14 mouse cellular contexts compared by ENCODE assay signal in the genomic region with DNA sequence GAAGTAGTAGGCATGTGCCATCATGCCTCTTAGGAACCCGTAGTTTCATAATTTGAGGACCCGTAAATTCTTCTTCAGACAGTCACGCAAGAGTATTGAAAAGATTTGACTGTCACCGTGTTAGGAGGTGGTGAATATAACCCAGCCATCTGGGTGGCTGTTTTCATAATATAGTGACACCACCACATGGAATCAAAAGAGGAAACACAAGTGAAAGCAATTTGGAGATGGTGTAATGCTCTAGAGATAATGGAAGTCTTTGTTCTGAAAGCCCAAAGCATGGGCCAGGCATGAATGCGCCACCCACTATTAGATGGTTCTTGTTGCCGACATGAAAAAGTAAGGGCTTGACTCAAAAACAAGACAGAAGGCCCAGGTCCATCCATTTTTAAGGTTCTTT.
"Had no signal": no experiment of that assay in that cellular context is flagged by ENCODE, and none has a peak within 500 bp of the region (broad histone marks: within the 10 kb centered on the region; RNA-seq: fewer than 3 reads in every experiment).

No protein-coding gene starts in this region.

- ATAC-seq: hindbrain, embryonic 16.5 days; inflammation-experienced regulatory T-cells, adult 6 months; intestine, embryonic 15.5 days; intestine, postnatal 0 days had no signal

- DNase-seq: gastrocnemius, postnatal 14 days; gastrocnemius, postnatal 36 days; heart, adult 18-20 months; heart, postnatal 10 days; heart, postnatal 4 days; kidney, adult 18-20 months; kidney, adult 8-10 months; kidney, postnatal 10 days; kidney, postnatal 25 days; kidney, postnatal 4 days had no signal
